In the genomic region with DNA sequence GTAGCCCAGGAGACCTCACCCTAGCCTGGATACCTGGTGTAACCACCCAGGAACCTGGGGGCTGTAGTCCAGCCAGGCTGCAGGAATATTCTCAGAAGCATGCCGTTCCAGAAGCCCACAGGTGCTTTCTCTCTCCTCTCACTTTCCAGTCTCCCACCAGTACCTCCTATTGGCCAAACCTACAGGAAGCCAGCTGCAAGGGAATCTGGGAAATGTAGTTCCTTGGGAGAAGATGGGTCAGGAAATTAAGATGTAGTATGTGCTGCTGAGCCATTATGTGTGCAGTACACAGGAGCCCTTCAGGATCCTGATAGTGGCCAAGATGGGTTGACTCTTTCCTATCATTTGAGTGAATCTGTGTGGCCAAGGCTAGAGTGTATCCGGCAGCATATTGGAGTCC, we compare ENCODE assay signal across 19 mouse cellular contexts.
DNase-seq lines count a peak whose midpoint lies in the region; ATAC-seq and TF ChIP-seq lines count a peak whose summit lies in the region.
"Had no signal": no experiment of that assay in that cellular context is flagged by ENCODE, and none has a peak within 500 bp of the region (broad histone marks: within the 10 kb centered on the region; RNA-seq: fewer than 3 reads in every experiment).

No protein-coding gene starts in this region.

- H3K4me1 ChIP-seq in hindbrain, embryonic 11.5 days (replicated peaks; ENCODE audit: control insufficient read depth, insufficient read depth, low read length): no peaks in the 10 kb centered on the region; the same call in 1 of the 2 replicates
- peaks cover 20% of the 10 kb centered on the region for H3K4me1 ChIP-seq in hindbrain, embryonic 10.5 days (replicated peaks)
- H3K4me1 ChIP-seq in ES-E14 (ENCODE audit: control insufficient read depth in 2 of 2, insufficient read depth in 2 of 2, low read length in 2 of 2, poor library complexity in 1 of 2): peaks cover 0 to 10% of the 10 kb centered on the region in 2 experiments; a peak in 1 of 4 replicates
- H3K4me1 ChIP-seq: kidney, embryonic 15.5 days; limb, embryonic 10.5 days had no signal

- 64% methylated on average over 2 of the region's 2 CpGs for WGBS in hindbrain, embryonic 11.5 days
- WGBS in hindbrain, embryonic 10.5 days: 65% methylated on average over 2 of the region's 2 CpGs

- no peak for ATAC-seq in hindbrain, embryonic 11.5 days (ENCODE audit: low FRiP score)
- no peak for ATAC-seq in megakaryocyte, adult 5-6 weeks (ENCODE audit: poor library complexity, severe bottlenecking)
- ATAC-seq: intestine, embryonic 16.5 days had no signal

- no peak overlapping the region for H3K4me3 ChIP-seq in hindbrain, embryonic 11.5 days (ENCODE audit: low read depth, low read length)
- no peak overlapping the region for H3K4me3 ChIP-seq in hindbrain, embryonic 10.5 days
- H3K4me3 ChIP-seq in ES-E14 (ENCODE audit: insufficient read depth in 1 of 2, low read depth in 1 of 2, low read length in 2 of 2, poor library complexity in 1 of 2, severe bottlenecking in 1 of 2): no peak overlapping the region
- H3K4me3 ChIP-seq: kidney, embryonic 15.5 days; limb, embryonic 10.5 days; midbrain, embryonic 12.5 days; myocyte; neural tube, embryonic 15.5 days had no signal

- no peak overlapping the region for H3K4me2 ChIP-seq in hindbrain, embryonic 11.5 days (replicated peaks; ENCODE audit: low read depth, low read length)
- H3K4me2 ChIP-seq: kidney, embryonic 15.5 days; liver, embryonic 11.5 days; midbrain, embryonic 12.5 days; neural tube, embryonic 15.5 days had no signal

- in situ Hi-C loops in ES-E14 (cut with MboI; ENCODE audit: low sequenced_read_pairs in 2 of 2, unreplicated experiment in 2 of 2): no loop called here

- no peaks in the 10 kb centered on the region for H3K36me3 ChIP-seq in hindbrain, embryonic 11.5 days (ENCODE audit: control insufficient read depth, insufficient read depth, low read length)
- no peaks in the 10 kb centered on the region for H3K36me3 ChIP-seq in hindbrain, embryonic 10.5 days
- no peaks in the 10 kb centered on the region for H3K36me3 ChIP-seq in ES-E14 (ENCODE audit: control insufficient read depth, insufficient read depth, low read length, poor library complexity, severe bottlenecking)
- H3K36me3 ChIP-seq: kidney, embryonic 15.5 days; limb, embryonic 10.5 days; midbrain, embryonic 12.5 days; neural tube, embryonic 15.5 days had no signal

- no peaks in the 10 kb centered on the region; the same call in 1 of the 2 replicates for H3K27me3 ChIP-seq in hindbrain, embryonic 11.5 days (ENCODE audit: control insufficient read depth, insufficient read depth, low read length)
- H3K27me3 ChIP-seq in hindbrain, embryonic 10.5 days (ENCODE audit: insufficient read depth, poor library complexity, severe bottlenecking): peaks cover 47% of the 10 kb centered on the region

- DNase-seq in hindbrain, embryonic 11.5 days (ENCODE audit: low spot score): peak; percentile 43
- no peak for DNase-seq in hindbrain, embryonic 10.5 days (ENCODE audit: low spot score)
- peak; percentile 16 for DNase-seq in lung, postnatal 36 days
- no peak for DNase-seq in lung, postnatal 14 days
- no peak for DNase-seq in ES-E14 (ENCODE audit: low read depth, low spot score)
- DNase-seq in brain, adult 2 months (ENCODE audit: low read depth, low spot score): peak; percentile 44
- DNase-seq: adrenal gland, postnatal 14 days; cerebellum, adult 8-10 months; heart, postnatal 4 days; right cerebral cortex, postnatal 25 days had no signal

- H3K9me3 ChIP-seq in hindbrain, embryonic 11.5 days (ENCODE audit: control insufficient read depth, low read length): no peaks in the 10 kb centered on the region
- H3K9me3 ChIP-seq in hindbrain, embryonic 10.5 days: no peaks in the 10 kb centered on the region
- H3K9me3 ChIP-seq in ES-E14 (ENCODE audit: control insufficient read depth, insufficient read depth, low read depth, low read length): no peaks in the 10 kb centered on the region
- H3K9me3 ChIP-seq: kidney, embryonic 15.5 days; limb, embryonic 10.5 days; midbrain, embryonic 12.5 days; neural tube, embryonic 15.5 days had no signal

- no peak overlapping the region for H3K9ac ChIP-seq in hindbrain, embryonic 11.5 days (ENCODE audit: low read depth, low read length)
- no peak overlapping the region for H3K9ac ChIP-seq in ES-E14 (ENCODE audit: insufficient read depth, low read depth, low read length, poor library complexity, severe bottlenecking)
- H3K9ac ChIP-seq: kidney, embryonic 15.5 days; midbrain, embryonic 12.5 days; neural tube, embryonic 15.5 days had no signal

- H3K27ac ChIP-seq in hindbrain, embryonic 11.5 days (ENCODE audit: low read depth, low read length): no peak overlapping the region
- no peak overlapping the region for H3K27ac ChIP-seq in hindbrain, embryonic 10.5 days
- H3K27ac ChIP-seq in ES-E14 (ENCODE audit: insufficient read depth, low read depth, low read length, poor library complexity, severe bottlenecking): no peak overlapping the region
- H3K27ac ChIP-seq: kidney, embryonic 15.5 days; limb, embryonic 10.5 days; midbrain, embryonic 12.5 days; neural tube, embryonic 15.5 days; stomach, postnatal 0 days had no signal

TF ChIP-seq in ES-E14, 5 proteins besides CTCF, POLR2A, EP300 and RAD21:
- TF ChIP-seq ZNF384 (IDR thresholded peaks at IDR 0.05; ENCODE audit: low read depth, low read length) (no peak), MAFK (IDR thresholded peaks at IDR 0.05; ENCODE audit: insufficient read depth, low read depth, low read length) (no peak), HCFC1 (IDR thresholded peaks at IDR 0.05; ENCODE audit: borderline replicate concordance, insufficient read depth, low read length) (peak; percentile 87), CHD2 (IDR thresholded peaks at IDR 0.05; ENCODE audit: low read depth, low read length) (no peak), ZC3H11A (IDR thresholded peaks at IDR 0.05; ENCODE audit: borderline replicate concordance, low read depth, low read length) (no peak)

Comparison
In these comparisons a context has a peak if more than half of its experiments do, and no peak if none do; other contexts are left out.
1. DNase-seq: peak in hindbrain, embryonic 11.5 days (single experiment), lung, postnatal 36 days (single experiment) and brain, adult 2 months (single experiment); none in hindbrain, embryonic 10.5 days (single experiment), lung, postnatal 14 days (single experiment) and ES-E14 (single experiment).